Mouse (Mus musculus): ENCODE data around the gene Edn3.

The Edn3 gene

GRCm38 (mm10) chr2:174760479-174761121 is at the start of gene Edn3:
Gene Edn3, plus strand, starts transcription at chr2:174760619.
- DNase-seq (ENCODE audit: low spot score in 2 of 2): no peak

- DNase-seq (ENCODE audit: low spot score in 2 of 2): no peak
Observed at GRCm38 (mm10) chr2:174712043-174712442, 48.4 kb upstream of the Edn3 start.

GRCm38 (mm10) chr2:174715938-174716337 is 44.5 kb upstream of the Edn3 start:
- no peak for DNase-seq (ENCODE audit: low spot score in 2 of 2)

DNA sequence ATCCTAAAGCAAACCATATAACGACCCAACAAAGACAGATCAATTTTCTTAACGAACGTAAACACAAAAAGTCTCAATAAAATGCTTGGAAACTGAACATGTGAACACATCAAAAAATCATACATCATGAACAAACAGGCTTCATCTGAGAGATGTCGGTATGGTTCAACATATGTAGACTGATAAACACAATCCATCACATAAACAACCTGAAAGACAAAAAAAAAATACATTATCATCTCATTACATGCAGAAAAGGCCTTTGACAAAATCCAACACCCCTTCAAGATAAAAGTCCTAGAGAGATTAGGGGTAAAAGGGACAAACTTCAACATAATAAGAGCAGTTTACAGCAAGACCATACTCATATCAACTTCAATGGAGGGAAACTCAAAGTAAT is 42.6 kb upstream of the Edn3 start:
- DNase-seq (ENCODE audit: low spot score in 2 of 2): no peak

GRCm38 (mm10) chr2:174727114-174727823 is 33.1 kb upstream of the Edn3 start:
- no peak for DNase-seq (ENCODE audit: low spot score in 2 of 2)

GRCm38 (mm10) chr2:174731939-174732338 is 28.5 kb upstream of the Edn3 start:
- DNase-seq (ENCODE audit: low spot score in 2 of 2): no peak

- no peak for DNase-seq (ENCODE audit: low spot score in 2 of 2)
Observed at GRCm38 (mm10) chr2:174735270-174735669, 25.1 kb upstream of the Edn3 start.

DNA sequence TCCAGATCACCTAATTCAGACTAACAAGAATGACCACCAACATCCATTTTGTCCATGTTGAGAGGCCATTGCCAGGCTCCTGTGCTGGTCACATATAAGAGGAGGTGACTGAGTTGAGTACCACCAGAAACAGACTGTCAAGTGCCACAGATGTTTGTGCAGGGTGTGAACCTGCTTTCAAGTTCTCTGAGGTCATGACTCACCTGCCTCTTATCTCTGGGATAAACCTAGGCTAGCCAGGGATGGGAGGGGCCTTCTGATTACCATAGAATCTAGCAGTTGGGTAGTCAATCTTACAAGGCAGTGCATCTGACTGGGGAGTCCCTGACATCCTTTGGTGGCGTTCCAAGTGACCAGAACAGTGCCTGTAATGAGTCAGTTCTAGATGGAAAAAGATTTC is 13.2 kb upstream of the Edn3 start:
- no peak for DNase-seq (ENCODE audit: low spot score in 2 of 2)

GRCm38 (mm10) chr2:174748381-174748780 is 12.0 kb upstream of the Edn3 start:
- DNase-seq (ENCODE audit: low spot score in 2 of 2): no peak

- DNase-seq (ENCODE audit: low spot score in 2 of 2): no peak
Observed at GRCm38 (mm10) chr2:174753197-174753596, 7.2 kb upstream of the Edn3 start.

GRCm38 (mm10) chr2:174754231-174754630 is 6.2 kb upstream of the Edn3 start:
- no peak for DNase-seq (ENCODE audit: low spot score in 2 of 2)

DNA sequence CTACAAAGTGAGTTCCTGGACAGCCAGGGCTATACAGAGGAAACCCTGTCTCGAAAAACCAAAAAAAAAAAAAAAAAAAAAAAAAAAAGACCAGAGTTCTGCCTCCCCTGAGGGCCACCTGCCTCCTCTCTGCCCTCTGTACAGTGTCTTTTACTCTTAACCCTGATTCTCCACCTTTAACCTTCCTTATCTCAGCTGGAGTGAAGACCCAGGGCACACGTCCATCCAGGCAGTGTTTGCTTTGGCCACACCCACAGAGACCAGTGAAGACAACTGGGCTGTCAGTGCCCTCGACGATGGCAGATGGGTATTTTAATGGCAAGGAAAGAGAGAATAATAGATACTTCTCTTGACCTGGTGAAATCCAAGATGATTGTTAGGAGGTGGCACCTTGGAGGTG is 1.2 kb upstream of the Edn3 start:
- no peak for DNase-seq (ENCODE audit: low spot score in 2 of 2)

- DNase-seq (ENCODE audit: low spot score in 2 of 2): no peak
Observed at GRCm38 (mm10) chr2:174761452-174762101, 1.2 kb downstream of the Edn3 start.

DNA sequence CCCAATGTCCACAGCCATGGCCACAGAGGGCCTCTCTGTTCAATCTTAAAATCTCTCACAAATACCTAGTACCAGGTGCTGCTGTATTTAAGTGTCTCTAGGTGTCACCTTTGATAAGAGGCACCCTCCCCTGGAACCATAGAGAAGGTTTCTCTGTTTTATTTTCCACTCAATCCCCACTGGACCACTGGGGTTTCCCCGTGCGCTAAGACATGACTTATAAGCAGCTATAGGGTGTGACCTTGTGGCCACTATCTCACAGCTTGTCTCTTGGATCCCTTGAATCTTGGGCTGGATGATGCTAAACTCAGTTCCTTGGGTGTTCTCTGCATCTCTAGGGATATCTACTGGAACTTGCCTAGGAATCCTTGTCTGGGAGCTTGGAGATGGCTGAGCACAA is 1.9 kb downstream of the Edn3 start:
- DNase-seq (ENCODE audit: low spot score in 2 of 2): no peak

DNA sequence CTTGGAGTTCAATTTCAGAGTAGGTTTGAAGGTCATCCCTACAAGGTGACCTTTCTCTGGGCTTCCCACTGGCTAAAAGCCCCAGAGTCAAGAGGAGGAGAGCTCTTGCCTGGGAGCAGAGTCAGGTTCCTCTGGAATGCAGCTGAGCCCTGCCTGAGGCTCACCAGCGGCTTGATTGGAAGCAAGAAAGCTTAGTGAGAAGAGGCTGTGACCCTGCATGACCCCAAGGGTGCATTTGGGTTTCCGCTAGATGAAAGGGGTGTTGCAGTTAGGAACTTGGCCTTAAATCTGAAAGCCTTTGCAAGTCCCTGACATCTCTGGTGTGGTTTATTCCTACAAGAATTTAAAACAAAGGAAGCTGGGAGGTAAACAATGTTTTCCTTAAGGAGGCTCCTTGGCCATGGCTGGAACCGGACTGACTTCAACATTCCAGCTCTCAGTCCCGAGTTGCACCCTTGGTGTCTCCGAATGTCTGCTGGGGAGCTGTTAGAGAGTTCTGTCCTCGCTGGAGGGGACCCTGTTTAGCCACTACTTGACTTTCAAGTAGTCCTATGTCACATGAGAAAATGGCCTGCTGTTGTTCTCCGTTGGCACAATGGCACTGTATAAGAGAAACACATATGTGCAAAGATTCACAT is 8.6 kb downstream of the Edn3 start:
- DNase-seq (ENCODE audit: low spot score in 2 of 2): no peak

DNA sequence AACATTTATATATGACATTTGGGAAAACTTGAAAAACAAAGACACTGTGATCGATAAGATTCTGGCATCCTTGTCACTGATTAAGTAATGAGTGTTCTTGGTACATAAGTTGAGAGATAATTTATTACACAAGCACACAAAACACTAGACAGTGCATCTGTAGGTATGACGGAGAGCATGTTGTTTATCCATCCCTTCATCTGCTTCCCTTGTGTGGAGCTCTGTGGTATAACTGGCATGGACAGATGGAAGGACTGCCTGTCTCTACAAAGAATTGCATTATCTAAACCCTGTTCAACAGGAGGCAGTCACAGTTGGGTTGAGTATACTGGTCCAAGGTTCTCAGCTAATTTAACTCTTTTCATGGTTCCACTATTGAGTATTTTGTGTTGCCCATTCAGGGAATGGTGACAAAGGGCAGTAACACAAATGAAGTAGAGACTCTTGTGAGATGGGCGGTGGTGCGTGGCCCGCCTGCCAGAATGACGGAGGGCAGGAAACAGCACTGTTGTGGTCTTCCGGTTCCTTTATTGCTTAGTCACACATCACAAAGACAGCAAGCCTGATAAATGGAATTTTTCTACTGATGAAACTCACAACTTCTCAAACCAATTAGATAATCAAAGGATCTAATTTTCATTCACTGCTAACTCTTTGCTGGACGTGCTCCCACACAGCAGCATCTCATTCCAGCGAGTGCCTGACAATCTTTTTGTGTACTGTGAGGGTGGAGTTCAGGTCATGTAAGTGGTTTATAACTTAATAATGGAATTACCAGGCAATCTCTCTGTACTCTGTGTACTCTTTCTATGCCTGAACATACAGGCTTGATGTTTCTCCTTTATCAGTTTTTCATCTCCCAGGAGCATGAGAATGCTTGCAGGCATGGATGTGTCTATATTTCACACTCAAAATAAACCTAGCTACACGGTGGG is 14.0 kb downstream of the Edn3 start:
- no peak for DNase-seq (ENCODE audit: low spot score in 2 of 2)

DNA sequence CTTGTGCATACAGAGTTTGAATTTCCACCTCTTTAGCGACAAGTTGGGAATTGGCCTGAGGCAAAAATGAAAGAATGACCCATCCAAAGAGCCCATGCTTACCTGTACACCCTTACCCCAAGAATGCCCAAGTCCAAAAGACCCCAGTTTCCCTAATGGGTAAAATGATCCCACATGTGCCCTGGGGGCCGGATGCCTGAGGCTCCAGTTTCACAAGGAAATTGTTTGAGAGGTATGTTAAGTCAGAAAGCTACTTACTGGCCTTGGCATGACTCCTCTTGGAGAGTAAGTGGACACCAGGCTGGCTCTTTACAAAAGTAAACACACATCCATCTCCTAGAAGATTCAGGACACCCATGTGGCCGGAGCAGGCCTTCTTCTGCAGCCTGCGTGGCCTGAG is 21.6 kb downstream of the Edn3 start:
- no peak for DNase-seq (ENCODE audit: low spot score in 2 of 2)

GRCm38 (mm10) chr2:174782880-174783279 is 22.5 kb downstream of the Edn3 start:
- no peak for DNase-seq (ENCODE audit: low spot score in 2 of 2)

DNA sequence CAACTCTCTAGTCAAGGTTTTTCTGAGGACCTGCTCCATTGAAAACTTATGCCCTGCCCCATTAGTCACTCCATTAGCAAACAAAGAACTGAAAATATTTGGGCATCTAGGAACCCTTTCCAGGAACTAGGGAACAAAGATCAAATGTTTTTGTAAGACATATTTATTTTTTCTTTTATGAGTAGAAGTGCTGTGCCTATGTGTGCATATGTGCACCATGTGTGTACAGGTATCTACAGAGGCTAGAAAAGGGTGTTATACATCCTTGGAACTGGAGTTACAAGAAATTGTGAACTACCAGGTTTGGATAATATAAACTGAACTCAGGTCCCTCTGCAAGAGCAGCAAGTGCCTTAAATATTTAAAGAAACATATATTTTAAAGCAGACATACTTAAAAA is 28.4 kb downstream of the Edn3 start:
- no peak for DNase-seq (ENCODE audit: low spot score in 2 of 2)

DNA sequence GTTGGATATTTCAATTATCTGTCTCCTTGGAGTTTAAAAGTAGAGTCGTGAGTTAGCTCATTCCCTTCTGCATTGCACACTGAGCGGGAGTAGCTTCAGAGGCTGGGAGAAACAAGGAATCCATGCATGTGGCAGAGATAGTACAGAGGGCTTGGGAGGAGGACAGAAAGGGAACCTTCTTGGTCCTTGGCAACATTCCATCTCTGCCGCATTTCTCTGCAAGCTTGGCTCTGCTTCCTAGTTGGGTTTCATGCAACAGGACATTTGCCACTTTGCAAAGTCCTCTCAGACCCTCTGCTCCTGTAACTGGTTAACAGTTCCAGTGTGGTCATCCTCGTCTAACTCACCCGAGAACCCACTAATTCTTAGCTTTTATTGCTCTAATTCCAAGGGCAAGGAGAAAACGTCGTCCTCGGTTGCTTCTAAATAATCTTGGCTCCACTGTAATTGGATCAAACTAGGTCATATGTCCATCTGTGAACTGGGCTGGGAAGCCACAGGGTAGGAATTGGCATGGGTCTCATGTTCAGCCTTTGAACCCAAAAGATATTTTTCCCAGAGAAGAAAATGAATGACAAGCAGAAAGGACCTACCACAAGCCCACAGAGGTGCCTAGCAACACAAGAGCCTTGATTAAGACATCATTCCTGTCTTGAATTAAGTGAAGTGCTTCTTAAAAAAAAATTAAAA is 32.2 kb downstream of the Edn3 start:
- no peak for DNase-seq (ENCODE audit: low spot score in 2 of 2)

DNA sequence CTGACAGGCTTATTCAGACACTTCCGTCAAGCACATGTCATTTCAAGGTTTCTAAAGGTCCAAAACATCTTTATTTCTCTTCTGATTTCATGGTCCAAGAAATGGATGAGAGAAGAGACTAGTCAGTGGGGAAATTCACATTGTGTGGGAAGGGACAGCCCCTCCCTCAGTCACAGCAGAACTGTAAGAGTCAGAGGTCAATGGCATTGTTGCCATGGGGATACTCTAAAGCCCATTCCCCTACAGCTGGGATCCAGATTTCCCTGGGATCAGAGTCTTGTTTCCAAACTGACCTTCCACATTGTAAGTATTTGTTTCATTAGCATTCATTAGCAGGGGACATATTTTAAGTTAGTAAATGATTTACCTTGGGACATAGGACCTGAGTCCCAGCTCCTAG is 32.8 kb downstream of the Edn3 start:
- no peak for DNase-seq (ENCODE audit: low spot score in 2 of 2)

All from frontal cortex, postnatal 25 days (tissue).